8 mouse cellular contexts compared by ENCODE assay signal in the genomic region with DNA sequence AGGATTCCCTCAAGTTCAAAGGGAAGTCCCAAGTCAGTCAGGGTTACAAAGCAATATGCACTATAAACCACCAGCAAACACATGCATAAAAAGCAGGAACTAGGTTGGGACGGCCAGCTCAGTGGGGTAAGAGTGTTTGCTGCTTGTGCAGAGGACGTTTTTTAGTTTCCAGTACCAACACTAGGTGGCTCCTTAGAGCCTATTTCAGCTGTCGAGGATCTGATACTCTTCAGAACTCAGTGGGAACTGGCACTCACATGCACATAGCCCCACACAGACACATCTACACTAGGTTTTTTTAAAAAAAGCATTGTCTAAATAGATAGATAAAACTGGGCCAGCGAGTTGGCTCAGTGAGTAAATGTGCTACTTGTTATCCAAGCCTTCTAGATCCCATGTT. TPM values are rescaled to one million over a fixed set of nuclear protein-coding genes. Genes with fewer than 3 reads are reported as not detected.
DNase-seq lines count a peak whose midpoint lies in the region; ATAC-seq and TF ChIP-seq lines count a peak whose summit lies in the region.

No protein-coding gene starts in this region.

- H3K4me3 ChIP-seq in heart, embryonic 12.5 days: no peak overlapping the region
- no peak overlapping the region for H3K4me3 ChIP-seq in forebrain, embryonic 15.5 days
- H3K4me3 ChIP-seq in liver, postnatal 0 days (ENCODE audit: low read depth, low read length): no peak overlapping the region

- H3K9ac ChIP-seq in heart, embryonic 12.5 days: no peak overlapping the region
- H3K9ac ChIP-seq in forebrain, embryonic 15.5 days (replicated peaks): no peak overlapping the region
- H3K9ac ChIP-seq in liver, postnatal 0 days (replicated peaks): no peak overlapping the region

- H3K4me2 ChIP-seq in heart, embryonic 12.5 days: no peak overlapping the region
- no peak overlapping the region for H3K4me2 ChIP-seq in forebrain, embryonic 15.5 days (replicated peaks)
- H3K4me2 ChIP-seq in liver, postnatal 0 days (ENCODE audit: low read depth, low read length): no peak overlapping the region

- TF ChIP-seq CTCF in liver, postnatal 0 days (IDR thresholded peaks at IDR 0.05; ENCODE audit: low read depth): peak; percentile 72

- H3K27ac ChIP-seq in heart, embryonic 12.5 days (ENCODE audit: poor library complexity, severe bottlenecking): no peak overlapping the region
- H3K27ac ChIP-seq in forebrain, embryonic 15.5 days (replicated peaks): no peak overlapping the region
- no peak overlapping the region for H3K27ac ChIP-seq in liver, postnatal 0 days (ENCODE audit: low read depth)

- peaks cover 9% of the 10 kb centered on the region; the same call in 1 of the 2 replicates for H3K4me1 ChIP-seq in heart, embryonic 12.5 days (replicated peaks)
- H3K4me1 ChIP-seq in forebrain, embryonic 15.5 days: no peaks in the 10 kb centered on the region
- peaks cover 5% of the 10 kb centered on the region; the same call in 1 of the 2 replicates for H3K4me1 ChIP-seq in liver, postnatal 0 days (ENCODE audit: insufficient read depth)

- WGBS in heart, embryonic 12.5 days: 43% methylated on average over 4 of the region's 4 CpGs
- whole genome bisulfite sequencing in forebrain, embryonic 15.5 days: 48% methylated on average over 4 of the region's 4 CpGs
- WGBS in liver, postnatal 0 days (ENCODE audit: insufficient replicate concordance): 32% methylated on average over 4 of the region's 4 CpGs

- peaks cover 65% of the 10 kb centered on the region for H3K36me3 ChIP-seq in heart, embryonic 12.5 days
- H3K36me3 ChIP-seq in forebrain, embryonic 15.5 days: peaks cover 41% of the 10 kb centered on the region
- H3K36me3 ChIP-seq in liver, postnatal 0 days (replicated peaks; ENCODE audit: insufficient read depth, low read length): peaks cover 72% of the 10 kb centered on the region

- no peaks in the 10 kb centered on the region for H3K27me3 ChIP-seq in heart, embryonic 12.5 days (replicated peaks)
- no peaks in the 10 kb centered on the region for H3K27me3 ChIP-seq in forebrain, embryonic 15.5 days
- H3K27me3 ChIP-seq in liver, postnatal 0 days (ENCODE audit: insufficient read depth, low read length): no peaks in the 10 kb centered on the region

- intact Hi-C loops in heart, postnatal 10 days (cut with DNase I): loop anchor here (1.0 kb wide), 1 partner anchor 52 kb away; no protein-coding TSS in a partner anchor

- DNase-seq in heart, postnatal 10 days: peak; percentile 45 to 59
- DNase-seq in urinary bladder, postnatal 14 days (ENCODE audit: low spot score): peak; percentile 20
- DNase-seq in urinary bladder, postnatal 10 days (ENCODE audit: low spot score): no peak
- no peak for DNase-seq in liver, postnatal 0 days
- no peak for DNase-seq in c-Kit-positive CD71-positive TER-119-positive erythroid progenitor cells, embryonic 14.5 days (ENCODE audit: low spot score)
- no peak for DNase-seq in ovary, adult 18-20 months (ENCODE audit: low spot score)

- no peak for TF ChIP-seq EP300 in liver, postnatal 0 days (IDR thresholded peaks at IDR 0.05; ENCODE audit: low read depth)

- no peaks in the 10 kb centered on the region for H3K9me3 ChIP-seq in heart, embryonic 12.5 days (replicated peaks)
- H3K9me3 ChIP-seq in forebrain, embryonic 15.5 days: no peaks in the 10 kb centered on the region
- H3K9me3 ChIP-seq in liver, postnatal 0 days (ENCODE audit: low read length): no peaks in the 10 kb centered on the region

- no peak for ATAC-seq in heart, embryonic 12.5 days (ENCODE audit: insufficient number of reproducible peaks, low FRiP score)
- peak; percentile 57 for ATAC-seq in forebrain, embryonic 15.5 days (replicated peaks)
- ATAC-seq in liver, postnatal 0 days: peak; percentile 21; the same call in 1 of the 2 replicates

RNA-seq across cellular contexts. Expression of a gene that starts 13.7 kb away (rescaled TPM):
- total RNA-seq in heart, postnatal 10 days (2021): under 1 TPM; 0.14 to 0.20 TPM
- polyA plus RNA-seq in heart, embryonic 12.5 days (2016; fragmentation: Nextera tagmentation; extraction: Ambion mirVana): 0.40 and 1.6 TPM in 2 replicates
- polyA plus RNA-seq in forebrain, embryonic 15.5 days (2015; fragmentation: Nextera tagmentation; extraction: Ambion mirVana): 3.4 and 4.3 TPM in 2 replicates
- 0.25 and 0.32 TPM in 2 replicates for polyA plus RNA-seq in liver, postnatal 0 days (2015; fragmentation: Nextera tagmentation; extraction: Ambion mirVana)

RNA-seq across cellular contexts. Expression of a gene that starts 21.2 kb away (rescaled TPM):
- total RNA-seq in heart, postnatal 10 days (2021): 100 to 1,000 TPM; 235 to 248 TPM
- polyA plus RNA-seq in heart, embryonic 12.5 days (2016; fragmentation: Nextera tagmentation; extraction: Ambion mirVana): 47.9 and 52.6 TPM in 2 replicates
- polyA plus RNA-seq in forebrain, embryonic 15.5 days (2015; fragmentation: Nextera tagmentation; extraction: Ambion mirVana): 19.5 and 20.8 TPM in 2 replicates
- 38.9 and 67.2 TPM in 2 replicates for polyA plus RNA-seq in liver, postnatal 0 days (2015; fragmentation: Nextera tagmentation; extraction: Ambion mirVana)

Comparison
In these comparisons a context has a peak if more than half of its experiments do, and no peak if none do; other contexts are left out.
1. DNase-seq: peak in heart, postnatal 10 days (2 of 2) and urinary bladder, postnatal 14 days (single experiment); none in urinary bladder, postnatal 10 days (single experiment), liver, postnatal 0 days (single experiment), c-Kit-positive CD71-positive TER-119-positive erythroid progenitor cells, embryonic 14.5 days (single experiment) and ovary, adult 18-20 months (single experiment).